Mouse (Mus musculus): ENCODE measurements at regions not wholly inside any gene's neighbourhood (a gene's known extent, or its start where the extent isn't known, plus 50 kb on each side); places are given as distances from the start of the nearest gene placed in this dataset.

- no peak for TF ChIP-seq EP300 (IDR thresholded peaks at IDR 0.05; ENCODE audit: insufficient read depth, low read depth, low read length)
- TF ChIP-seq POLR2A (IDR thresholded peaks at IDR 0.05; ENCODE audit: insufficient read depth, low read length): no peak
- no peak for TF ChIP-seq CTCF (IDR thresholded peaks at IDR 0.05; ENCODE audit: low read depth, low read length)
- Histone ChIP-seq H3K27ac (ENCODE audit: insufficient read depth, low read length) (no peak overlapping the region), H3K27me3 (ENCODE audit: control insufficient read depth, insufficient read depth, low read length, poor library complexity, severe bottlenecking) (no peaks in the 10 kb centered on the region), H3K36me3 (ENCODE audit: control insufficient read depth, insufficient read depth, low read length, poor library complexity, severe bottlenecking) (no peaks in the 10 kb centered on the region), H3K4me1 (ENCODE audit: control insufficient read depth, insufficient read depth, low read length) (no peaks in the 10 kb centered on the region), H3K4me3 (ENCODE audit: low read depth, low read length) (no peak overlapping the region), H3K9ac (ENCODE audit: low read depth, poor library complexity, severe bottlenecking) (no peak overlapping the region), H3K9me3 (replicated peaks; ENCODE audit: control insufficient read depth, insufficient read depth, low read length, poor library complexity, severe bottlenecking) (no peaks in the 10 kb centered on the region; the same call in 1 of the 2 replicates)
These were observed 455.0 kb upstream of the Trpc7 start for GRCm38 (mm10) chr13:57350828-57351227.

- H3K4me1 ChIP-seq (ENCODE audit: control insufficient read depth, insufficient read depth, low read length): no peaks in the 10 kb centered on the region
- H3K36me3 ChIP-seq (ENCODE audit: control insufficient read depth, insufficient read depth, low read length, poor library complexity, severe bottlenecking): no peaks in the 10 kb centered on the region
- H3K9me3 ChIP-seq (replicated peaks; ENCODE audit: control insufficient read depth, insufficient read depth, low read length, poor library complexity, severe bottlenecking): no peaks in the 10 kb centered on the region
- no peaks in the 10 kb centered on the region for H3K27me3 ChIP-seq (ENCODE audit: control insufficient read depth, insufficient read depth, low read length, poor library complexity, severe bottlenecking)
- no peak overlapping the region for H3K4me3 ChIP-seq (ENCODE audit: low read depth, low read length)
- H3K9ac ChIP-seq (ENCODE audit: low read depth, poor library complexity, severe bottlenecking): no peak overlapping the region
- no peak for TF ChIP-seq CTCF (IDR thresholded peaks at IDR 0.05; ENCODE audit: low read depth, low read length)
- no peak for TF ChIP-seq POLR2A (IDR thresholded peaks at IDR 0.05; ENCODE audit: insufficient read depth, low read length)
- TF ChIP-seq EP300 (IDR thresholded peaks at IDR 0.05; ENCODE audit: insufficient read depth, low read depth, low read length): no peak
- H3K27ac ChIP-seq (ENCODE audit: insufficient read depth, low read length): no peak overlapping the region
These were observed 442.9 kb upstream of the Trpc7 start for GRCm38 (mm10) chr13:57338676-57339075.

- Histone ChIP-seq H3K9me3 (replicated peaks; ENCODE audit: control insufficient read depth, insufficient read depth, low read length, poor library complexity, severe bottlenecking) (no peaks in the 10 kb centered on the region), H3K4me3 (ENCODE audit: low read depth, low read length) (no peak overlapping the region), H3K36me3 (ENCODE audit: control insufficient read depth, insufficient read depth, low read length, poor library complexity, severe bottlenecking) (no peaks in the 10 kb centered on the region), H3K27me3 (ENCODE audit: control insufficient read depth, insufficient read depth, low read length, poor library complexity, severe bottlenecking) (no peaks in the 10 kb centered on the region), H3K9ac (ENCODE audit: low read depth, poor library complexity, severe bottlenecking) (no peak overlapping the region), H3K4me1 (ENCODE audit: control insufficient read depth, insufficient read depth, low read length) (no peaks in the 10 kb centered on the region), H3K27ac (ENCODE audit: insufficient read depth, low read length) (no peak overlapping the region)
- no peak for TF ChIP-seq POLR2A (IDR thresholded peaks at IDR 0.05; ENCODE audit: insufficient read depth, low read length)
- TF ChIP-seq CTCF (IDR thresholded peaks at IDR 0.05; ENCODE audit: low read depth, low read length): no peak
- no peak for TF ChIP-seq EP300 (IDR thresholded peaks at IDR 0.05; ENCODE audit: insufficient read depth, low read depth, low read length)
These were observed 440.8 kb upstream of the Trpc7 start for GRCm38 (mm10) chr13:57336596-57336995.

GRCm38 (mm10) chr13:57332976-57333375 is 437.2 kb upstream of the Trpc7 start:
- no peak for TF ChIP-seq CTCF (IDR thresholded peaks at IDR 0.05; ENCODE audit: low read depth, low read length)
- Histone ChIP-seq H3K27ac (ENCODE audit: insufficient read depth, low read length) (no peak overlapping the region), H3K9ac (ENCODE audit: low read depth, poor library complexity, severe bottlenecking) (no peak overlapping the region), H3K9me3 (replicated peaks; ENCODE audit: control insufficient read depth, insufficient read depth, low read length, poor library complexity, severe bottlenecking) (no peaks in the 10 kb centered on the region), H3K4me3 (ENCODE audit: low read depth, low read length) (no peak overlapping the region), H3K4me1 (ENCODE audit: control insufficient read depth, insufficient read depth, low read length) (peaks cover 2% of the 10 kb centered on the region), H3K27me3 (ENCODE audit: control insufficient read depth, insufficient read depth, low read length, poor library complexity, severe bottlenecking) (no peaks in the 10 kb centered on the region), H3K36me3 (ENCODE audit: control insufficient read depth, insufficient read depth, low read length, poor library complexity, severe bottlenecking) (no peaks in the 10 kb centered on the region)

- Histone ChIP-seq H3K36me3 (ENCODE audit: control insufficient read depth, insufficient read depth, low read length, poor library complexity, severe bottlenecking) (no peaks in the 10 kb centered on the region), H3K9ac (ENCODE audit: low read depth, poor library complexity, severe bottlenecking) (no peak overlapping the region), H3K27me3 (ENCODE audit: control insufficient read depth, insufficient read depth, low read length, poor library complexity, severe bottlenecking) (no peaks in the 10 kb centered on the region), H3K4me1 (ENCODE audit: control insufficient read depth, insufficient read depth, low read length) (peaks cover 2% of the 10 kb centered on the region), H3K27ac (ENCODE audit: insufficient read depth, low read length) (no peak overlapping the region), H3K4me3 (ENCODE audit: low read depth, low read length) (no peak overlapping the region), H3K9me3 (replicated peaks; ENCODE audit: control insufficient read depth, insufficient read depth, low read length, poor library complexity, severe bottlenecking) (no peaks in the 10 kb centered on the region)
- no peak for TF ChIP-seq POLR2A (IDR thresholded peaks at IDR 0.05; ENCODE audit: insufficient read depth, low read length)
- no peak for TF ChIP-seq EP300 (IDR thresholded peaks at IDR 0.05; ENCODE audit: insufficient read depth, low read depth, low read length)
- no peak for TF ChIP-seq CTCF (IDR thresholded peaks at IDR 0.05; ENCODE audit: low read depth, low read length)
These were observed 436.1 kb upstream of the Trpc7 start for GRCm38 (mm10) chr13:57331868-57332267.

- Histone ChIP-seq H3K4me3 (ENCODE audit: low read depth, low read length) (no peak overlapping the region), H3K36me3 (ENCODE audit: control insufficient read depth, insufficient read depth, low read length, poor library complexity, severe bottlenecking) (no peaks in the 10 kb centered on the region), H3K4me1 (ENCODE audit: control insufficient read depth, insufficient read depth, low read length) (peaks cover 1% of the 10 kb centered on the region), H3K9ac (ENCODE audit: low read depth, poor library complexity, severe bottlenecking) (no peak overlapping the region), H3K9me3 (replicated peaks; ENCODE audit: control insufficient read depth, insufficient read depth, low read length, poor library complexity, severe bottlenecking) (no peaks in the 10 kb centered on the region; the same call in none of the 2 replicates), H3K27ac (ENCODE audit: insufficient read depth, low read length) (peak overlapping the region; percentile 25), H3K27me3 (ENCODE audit: control insufficient read depth, insufficient read depth, low read length, poor library complexity, severe bottlenecking) (no peaks in the 10 kb centered on the region)
- TF ChIP-seq EP300 (IDR thresholded peaks at IDR 0.05; ENCODE audit: insufficient read depth, low read depth, low read length) (peak; percentile 57; the same call in 1 of the 2 replicates), CTCF (IDR thresholded peaks at IDR 0.05; ENCODE audit: low read depth, low read length) (no peak)
These were observed 429.6 kb upstream of the Trpc7 start for GRCm38 (mm10) chr13:57325306-57325925.
